Mouse (Mus musculus) lung, adult 2 months (tissue): ENCODE measurements around the gene Nipsnap1. TPM values are rescaled to one million over a fixed set of nuclear protein-coding genes. Genes with fewer than 3 reads are reported as not detected.

ENCODE experiments used
- DNase-seq: peaks from one replicate; pipeline ENCODE4 v3.0.0; 2022
- H3K4me1 ChIP-seq: fragments of 200-500 bp; 2 replicates; pipeline ENCODE4 v1.6.1; 2011; ENCODE audit warnings: low read length; ENCODE audit not compliant: control insufficient read depth, insufficient read depth
- H3K4me3 ChIP-seq: fragments of 200-500 bp; replicated peaks from 2 replicates; pipeline ENCODE3; 2011; ENCODE audit warnings: low read depth, mild to moderate bottlenecking, control low read depth, low read length; ENCODE audit errors: extremely low read depth
- CTCF ChIP-seq: fragments of 200-500 bp; IDR thresholded peaks from 2 replicates; pipeline ENCODE4 v1.5.1; 2011; ENCODE audit warnings: mild to moderate bottlenecking, low read length, control low read depth; ENCODE audit not compliant: insufficient read depth
- POLR2A ChIP-seq: fragments of 200-500 bp; IDR thresholded peaks from 2 replicates; pipeline ENCODE4 v1.6.1; 2011; ENCODE audit warnings: low read depth, mild to moderate bottlenecking, control low read depth, low read length, borderline replicate concordance; ENCODE audit errors: extremely low read depth
- WGBS: fragments of 180-500 bp; shearing (Covaris S2); methylation state at CpG from one replicate; pipeline ENCODE4 v1.1.7; 2018; 5-methylcytosine and 5-hydroxymethylcytosine counted together
- polyA plus RNA-seq: library from polyadenylated mRNA; depleted of rRNA; stranded (reverse); fragments of >200 nt; gene quantifications from 2 replicates; pipeline ENCODE4 v1.2.3, GENCODE M21; 2012

Nipsnap1 gene
- polyA plus RNA-seq, 1 experiment = 16.2 TPM

DNA sequence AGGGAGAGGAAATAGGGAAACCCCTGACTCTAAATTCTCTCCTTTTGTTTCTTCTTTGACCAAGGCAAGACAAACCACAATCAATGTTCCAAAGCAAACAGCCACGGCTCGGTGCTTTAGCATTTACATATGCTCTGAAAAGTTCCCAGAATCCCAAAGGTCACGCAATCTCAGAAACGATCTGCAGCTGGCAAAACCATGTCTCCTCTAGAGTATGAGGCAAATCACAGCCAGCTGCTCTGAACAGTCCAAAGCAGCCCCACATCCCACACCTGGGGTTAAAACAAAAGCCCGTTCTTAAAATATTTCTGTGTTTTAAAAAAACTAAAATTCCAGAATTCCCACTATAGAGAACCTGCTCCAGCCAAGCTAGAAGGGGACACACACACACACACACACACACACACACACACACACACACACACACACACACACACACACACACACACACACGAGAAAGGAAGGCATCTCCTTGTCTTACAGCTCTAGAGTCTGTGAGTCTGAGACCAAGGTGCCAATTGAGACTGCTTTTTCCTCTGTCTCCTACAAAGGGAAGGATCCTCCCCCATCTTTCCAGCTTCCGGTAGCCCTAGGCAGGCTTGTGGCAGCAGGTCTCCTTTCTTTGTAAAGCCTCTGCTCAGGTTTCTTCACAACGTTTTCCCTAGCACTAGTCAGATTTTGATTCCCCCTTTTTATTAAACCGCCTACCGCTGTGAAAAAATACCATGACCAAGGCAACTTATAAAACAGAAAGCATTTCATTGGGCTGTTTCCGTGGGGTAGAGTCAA lies 11.7 kb upstream of the Nipsnap1 start:
- TF ChIP-seq POLR2A (no peak), CTCF (no peak)
- Histone ChIP-seq H3K4me1 (no peaks in the 10 kb centered on the region), H3K4me3 (no peak overlapping the region)
- DNase-seq = no peak
- 44% methylated on average over 11 of the region's 11 CpGs for WGBS

DNA sequence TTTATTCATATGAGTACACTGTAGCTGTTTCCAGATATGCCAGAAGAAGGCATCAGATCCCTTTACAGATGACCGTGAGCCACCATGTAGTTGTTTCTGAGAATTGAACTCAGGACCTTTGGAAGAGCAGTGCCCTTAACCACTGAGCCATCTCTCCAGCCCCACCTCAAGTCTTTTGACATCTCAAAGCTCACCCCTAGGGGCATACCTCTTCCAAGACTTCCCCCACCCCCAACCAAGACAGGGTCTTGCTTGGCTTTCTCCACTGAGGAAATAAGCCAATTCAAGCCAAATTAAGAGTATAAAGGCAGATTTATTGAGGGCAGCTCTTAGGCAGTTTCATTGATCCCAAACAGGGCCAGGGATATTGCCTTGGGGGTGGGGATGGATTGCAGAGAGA lies 11.0 kb upstream of the Nipsnap1 start:
- DNase-seq = no peak
- Histone ChIP-seq H3K4me3 (no peak overlapping the region), H3K4me1 (no peaks in the 10 kb centered on the region)
- 88% methylated on average over 1 of the region's 1 CpGs for WGBS
- TF ChIP-seq POLR2A = no peak
- TF ChIP-seq CTCF = no peak

DNA sequence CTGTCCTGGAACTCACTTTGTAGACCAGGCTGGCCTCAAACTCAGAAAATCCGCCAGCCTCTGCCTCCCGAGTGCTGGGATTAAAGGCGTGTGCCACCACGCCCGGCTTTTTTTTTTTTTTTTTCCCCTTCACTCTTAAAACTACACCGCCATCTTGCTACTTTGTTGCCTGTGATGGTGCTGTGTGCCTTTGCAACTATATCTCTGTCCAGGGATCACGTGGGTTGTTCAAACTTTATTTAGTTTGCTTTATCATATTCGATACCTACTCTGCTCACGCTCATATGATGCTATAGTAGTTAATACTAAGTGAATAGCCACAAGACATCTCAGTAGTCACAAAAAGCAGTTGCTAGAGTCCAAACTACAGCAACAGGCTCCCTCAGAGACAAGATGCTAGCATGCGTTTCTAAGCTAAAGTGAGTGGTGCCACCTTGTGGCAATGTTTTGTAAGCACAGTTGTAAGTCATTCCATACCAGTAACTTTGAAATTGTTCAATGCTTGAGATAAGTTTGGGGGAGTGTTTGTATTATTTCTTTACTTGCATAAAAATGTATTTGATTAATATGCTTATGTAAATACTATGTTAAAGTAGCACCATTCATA lies 8.0 kb upstream of the Nipsnap1 start:
- DNase-seq = peak; percentile 54
- WGBS = 44% methylated on average over 10 of the region's 10 CpGs
- no peak for TF ChIP-seq POLR2A
- TF ChIP-seq CTCF = peak; percentile 52; the same call in 1 of the 2 replicates
- Histone ChIP-seq H3K4me3 (no peak overlapping the region), H3K4me1 (no peaks in the 10 kb centered on the region)

DNA sequence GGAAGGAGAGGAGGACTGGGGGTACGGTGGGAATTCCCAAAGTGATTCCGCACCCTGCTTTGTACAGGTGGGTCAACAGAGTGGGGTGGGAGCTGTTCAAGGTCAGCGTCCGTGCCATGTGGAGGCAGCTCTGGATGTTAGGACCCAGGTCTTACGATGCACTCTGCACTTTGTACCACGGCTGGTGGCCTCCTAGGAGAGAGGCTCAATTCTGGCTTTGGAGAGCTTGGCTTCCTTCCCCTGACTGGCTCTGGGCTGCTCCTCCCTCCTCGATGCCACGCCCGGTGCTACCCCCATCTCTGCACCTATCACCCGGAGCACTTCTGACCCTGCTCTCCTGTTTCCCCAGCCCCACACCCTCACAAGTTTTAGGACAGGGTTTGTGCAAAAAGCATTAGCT lies 800 bp downstream of the Nipsnap1 start:
- Histone ChIP-seq H3K4me1 (no peaks in the 10 kb centered on the region), H3K4me3 (no peak overlapping the region)
- 6% methylated on average over 10 of the region's 10 CpGs for WGBS
- DNase-seq = peak; percentile 7
- no peak for TF ChIP-seq POLR2A
- TF ChIP-seq CTCF = no peak

DNA sequence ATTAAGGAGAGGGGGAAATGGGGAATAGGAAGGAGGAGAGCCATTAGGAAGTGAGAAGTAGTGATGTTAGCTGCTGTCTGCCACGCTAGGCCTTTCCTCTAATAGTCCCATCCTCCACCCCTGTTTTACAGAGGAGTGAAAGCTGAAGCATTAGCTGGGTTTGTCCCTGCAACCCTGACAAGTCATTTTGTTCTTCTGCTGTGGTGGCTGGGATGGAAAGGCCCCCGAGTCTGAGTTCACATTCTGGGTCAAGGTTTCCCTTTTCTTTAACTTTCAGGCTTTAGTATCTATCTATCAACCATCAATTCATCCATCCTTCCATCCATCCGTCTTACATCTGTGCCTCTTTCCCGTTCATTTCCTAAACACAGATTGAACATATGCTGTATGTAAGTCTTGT lies 7.3 kb downstream of the Nipsnap1 start:
- Histone ChIP-seq H3K4me1 (no peaks in the 10 kb centered on the region; the same call in 1 of the 2 replicates), H3K4me3 (no peak overlapping the region)
- 78% methylated on average over 4 of the region's 4 CpGs for WGBS
- TF ChIP-seq CTCF = no peak
- TF ChIP-seq POLR2A = no peak
- no peak for DNase-seq

DNA sequence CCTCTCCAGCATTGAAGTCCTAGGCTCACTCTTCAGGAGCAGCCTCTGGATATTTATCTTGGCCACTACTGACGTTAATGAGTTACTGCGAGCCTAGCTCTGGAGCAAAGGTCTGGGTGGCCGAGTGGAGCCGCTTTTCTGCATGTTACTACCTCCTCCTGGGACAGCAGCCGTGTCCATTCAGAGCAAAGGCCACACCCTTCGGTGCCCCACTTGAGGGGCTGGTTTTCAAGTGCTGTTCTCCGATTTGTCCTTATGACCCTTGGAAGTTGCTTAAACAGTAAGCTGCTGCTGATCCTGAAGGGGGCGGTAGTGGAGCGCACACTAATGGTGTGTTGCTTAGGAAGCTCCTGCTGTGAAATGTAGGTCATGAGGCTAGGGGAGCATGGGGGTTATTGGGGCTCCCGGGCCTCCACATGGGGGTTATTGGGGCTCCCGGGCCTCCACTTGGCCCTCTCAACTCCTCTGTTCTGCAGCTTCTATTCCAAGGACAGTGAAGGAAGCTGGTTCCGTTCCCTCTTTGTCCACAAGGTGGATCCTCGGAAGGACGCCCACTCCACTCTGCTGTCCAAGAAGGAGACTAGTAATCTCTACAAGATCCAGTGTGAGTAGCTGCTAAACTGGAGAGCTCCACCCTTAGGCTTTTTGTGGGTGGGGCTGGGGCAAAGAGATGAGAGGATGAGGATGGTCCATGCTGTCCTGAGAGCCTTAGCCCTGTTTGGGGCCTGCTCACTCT lies 9.3 kb downstream of the Nipsnap1 start:
- no peaks in the 10 kb centered on the region; the same call in 1 of the 2 replicates for H3K4me1 ChIP-seq
- 52% methylated on average over 14 of the region's 14 CpGs for WGBS
- DNase-seq = peak; percentile 55
- no peak overlapping the region for H3K4me3 ChIP-seq
- TF ChIP-seq POLR2A (no peak), CTCF (peak; percentile 32; the same call in 1 of the 2 replicates)

DNA sequence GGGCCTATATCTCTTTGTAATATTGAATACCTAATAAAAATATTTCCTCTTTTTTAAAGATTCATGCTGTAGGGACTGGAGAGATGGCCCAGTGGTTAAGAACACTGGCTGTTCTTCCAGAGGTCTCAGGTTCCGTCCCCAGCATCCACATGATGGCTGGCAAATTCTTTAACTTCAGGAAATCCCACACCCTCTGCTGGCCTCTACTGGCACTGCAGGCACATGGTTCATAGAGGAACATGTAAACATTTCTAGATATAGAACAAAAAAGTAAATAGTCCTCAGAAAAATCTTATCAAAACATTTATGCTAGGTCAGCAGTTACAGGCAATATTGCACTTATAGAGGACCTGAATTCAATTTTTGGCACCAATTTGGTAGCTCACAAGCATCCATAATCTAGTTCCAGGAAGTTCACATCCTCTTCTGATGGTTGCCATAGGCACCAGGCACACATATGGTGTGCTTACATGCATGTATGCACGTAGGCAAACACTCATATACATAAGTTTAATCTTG lies 11.7 kb downstream of the Nipsnap1 start:
- TF ChIP-seq CTCF = peak; percentile 48
- TF ChIP-seq POLR2A = no peak
- 49% methylated on average over 2 of the region's 2 CpGs for WGBS
- Histone ChIP-seq H3K4me1 (no peaks in the 10 kb centered on the region; the same call in 1 of the 2 replicates), H3K4me3 (no peak overlapping the region)
- peak; percentile 47 for DNase-seq

DNA sequence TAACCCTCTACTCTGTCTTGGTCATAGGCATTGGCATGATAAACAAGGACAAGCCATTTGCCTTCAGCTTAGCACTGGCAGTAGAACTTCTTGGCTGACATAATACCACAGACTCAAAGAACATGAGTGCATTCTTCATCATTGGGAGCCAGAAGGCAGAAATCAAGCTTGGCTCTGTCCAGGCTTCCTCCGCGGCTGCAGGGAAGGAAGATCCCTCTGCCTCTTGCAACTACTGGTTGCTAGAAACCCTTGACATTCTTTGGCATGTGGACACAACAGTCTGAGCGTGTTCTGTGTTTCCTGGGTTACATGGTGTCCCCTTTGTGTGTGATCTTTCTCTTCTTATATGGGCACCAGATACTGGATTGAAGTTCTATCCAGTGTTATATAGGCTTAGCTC lies 13.2 kb downstream of the Nipsnap1 start:
- H3K4me3 ChIP-seq = no peak overlapping the region
- WGBS = 86% methylated on average over 3 of the region's 3 CpGs
- H3K4me1 ChIP-seq = no peaks in the 10 kb centered on the region; the same call in 1 of the 2 replicates
- TF ChIP-seq CTCF = no peak
- no peak for TF ChIP-seq POLR2A
- DNase-seq = no peak

DNA sequence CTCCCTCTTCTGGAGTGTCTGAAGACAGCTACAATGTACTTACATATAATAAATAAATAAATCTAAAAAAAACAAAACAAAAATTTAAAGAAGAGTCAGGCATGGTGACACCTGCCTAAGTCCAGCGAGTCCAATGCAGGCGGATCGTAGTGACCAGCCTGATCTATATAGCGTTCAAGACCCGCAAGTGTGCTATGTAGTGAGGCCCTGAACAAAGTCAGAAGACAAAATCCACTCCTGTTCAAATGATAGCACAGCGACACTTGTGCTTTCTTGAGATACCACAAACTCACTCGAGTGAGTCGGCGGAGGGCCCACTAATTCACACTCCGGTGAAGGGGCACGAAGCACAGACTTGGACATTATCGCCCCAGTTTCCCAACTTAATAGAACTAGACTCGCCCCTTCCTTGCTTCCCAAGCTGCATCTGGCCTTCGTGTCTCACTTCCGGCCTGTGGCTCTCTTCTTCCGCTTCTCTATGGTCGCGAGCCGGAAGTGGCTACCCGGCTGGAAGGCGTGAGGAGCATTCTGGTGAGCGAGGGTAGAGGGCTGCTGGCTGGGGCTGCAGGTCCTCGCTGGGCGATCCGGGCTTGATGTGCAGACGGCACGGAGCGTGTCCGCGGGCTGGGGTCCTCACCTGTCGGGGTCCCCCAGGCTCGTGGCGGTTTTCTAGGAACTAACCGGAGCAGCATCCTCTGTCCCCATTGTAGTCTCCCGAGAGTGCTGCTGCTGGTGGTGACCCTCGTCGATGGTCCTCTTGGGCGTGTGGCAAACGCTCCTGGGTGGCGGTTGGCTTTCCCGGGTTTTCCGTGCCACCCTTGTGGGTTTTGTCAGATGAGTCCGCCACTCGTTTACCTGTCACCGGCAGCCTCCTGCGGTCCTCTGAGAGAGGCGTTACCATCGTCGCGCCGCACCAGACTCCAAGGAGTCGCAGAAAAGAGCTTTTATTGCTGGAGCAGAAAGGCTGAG lies 21.4 kb downstream of the Nipsnap1 start, which contains the start of gene Thoc5:
Gene Thoc5, plus strand, starts transcription at position 473 of the 969 bp plus-strand sequence.
- TF ChIP-seq POLR2A (peak; percentile 68; the same call in 1 of the 2 replicates), CTCF (no peak)
- 2% methylated on average over 52 of the region's 52 CpGs for WGBS
- peak; percentile 75 for DNase-seq

More for the DNA sequence above, 21.4 kb downstream of the Nipsnap1 start, which contains the start of gene Thoc5:
- Histone ChIP-seq H3K4me1 (peaks cover 2% of the 10 kb centered on the region; the same call in 1 of the 2 replicates), H3K4me3 (peak within 1 kb of the TSS; percentile 100)
